Comparison of ENCODE assay signal across 8 mouse cellular contexts in genomic region chr7:25269545-25270271, GRCm38 (mm10). TPM values are rescaled to one million over a fixed set of nuclear protein-coding genes. Genes with fewer than 3 reads are reported as not detected.
DNase-seq lines count a peak whose midpoint lies in the region; ATAC-seq and TF ChIP-seq lines count a peak whose summit lies in the region.

No protein-coding gene starts in this region.

- 75% methylated on average over 8 of the region's 8 CpGs for WGBS in kidney, embryonic 14.5 days
- 74% methylated on average over 8 of the region's 8 CpGs for WGBS in embryonic facial prominence, embryonic 14.5 days
- 79% methylated on average over 8 of the region's 8 CpGs for WGBS in hindbrain, postnatal 0 days
- 82% methylated on average over 8 of the region's 8 CpGs for WGBS in midbrain, embryonic 14.5 days

- 0 out of 2 replicates have a peak, but pooled peaks cover 2% of the 10 kb centered on the region for H3K79me2 ChIP-seq in CH12.LX (replicated peaks; ENCODE audit: control insufficient read depth, extremely low read depth, insufficient read depth, poor library complexity, severe bottlenecking)

- peak; percentile 36; the same call in 1 of the 2 replicates for TF ChIP-seq POLR2A in CH12.LX (IDR thresholded peaks at IDR 0.05; ENCODE audit: low read depth, low read length)

- peak overlapping the region; percentile 82; the same call in 1 of the 2 replicates for H3K4me3 ChIP-seq in kidney, embryonic 14.5 days (ENCODE audit: low read length)
- H3K4me3 ChIP-seq in CH12.LX (replicated peaks in 1 of 3; ENCODE audit: low read depth in 2 of 3, low read length in 2 of 3, poor library complexity in 1 of 3) = peak overlapping the region; percentile 77 to 97 (median 93)
- H3K4me3 ChIP-seq in embryonic facial prominence, embryonic 14.5 days (ENCODE audit: low read depth, low read length) = peak overlapping the region; percentile 69
- H3K4me3 ChIP-seq in hindbrain, postnatal 0 days (ENCODE audit: low read length) = peak overlapping the region; percentile 78
- H3K4me3 ChIP-seq in midbrain, embryonic 14.5 days (replicated peaks; ENCODE audit: low read depth, low read length) = peak overlapping the region; percentile 62

- no peak for TF ChIP-seq RAD21 in CH12.LX (IDR thresholded peaks at IDR 0.05; ENCODE audit: low read depth, low read length)

- peaks cover 29% of the 10 kb centered on the region for H3K36me3 ChIP-seq in kidney, embryonic 14.5 days (ENCODE audit: control insufficient read depth, insufficient read depth, low read length)
- H3K36me3 ChIP-seq in CH12.LX (replicated peaks in 1 of 2; ENCODE audit: control insufficient read depth in 1 of 2, insufficient read depth in 1 of 2, low read length in 1 of 2) = peaks cover 30 to 42% of the 10 kb centered on the region in 2 experiments
- H3K36me3 ChIP-seq in embryonic facial prominence, embryonic 14.5 days (ENCODE audit: control insufficient read depth, insufficient read depth, low read length) = peaks cover 37% of the 10 kb centered on the region
- H3K36me3 ChIP-seq in hindbrain, postnatal 0 days (ENCODE audit: insufficient read depth, low read length) = peaks cover 21% of the 10 kb centered on the region; the same call in 1 of the 2 replicates
- peaks cover 28% of the 10 kb centered on the region for H3K36me3 ChIP-seq in midbrain, embryonic 14.5 days (ENCODE audit: control insufficient read depth, insufficient read depth, low read length)

- in situ Hi-C loops in CH12.LX (cut with MboI; ENCODE audit: low pct_ligation_motif_present, low pct_unique_long_range_greater_than_20kb, low sequenced_read_pairs) = loop anchor here (10.0 kb wide), 1 partner anchor 85 kb away; no protein-coding TSS in a partner anchor

- dilution Hi-C loops in CH12.LX (cut with MboI; ENCODE audit: extremely low pct_ligation_motif_present, extremely low pct_unique_long_range_greater_than_20kb, low sequenced_read_pairs) = no loop called here

- peak overlapping the region; percentile 77 for H3K4me2 ChIP-seq in kidney, embryonic 14.5 days (replicated peaks; ENCODE audit: low read depth, low read length)
- peak overlapping the region; percentile 90 for H3K4me2 ChIP-seq in CH12.LX (ENCODE audit: insufficient read depth, low read depth, poor library complexity, severe bottlenecking)
- H3K4me2 ChIP-seq in embryonic facial prominence, embryonic 14.5 days (ENCODE audit: low read depth, low read length) = peak overlapping the region; percentile 92
- peak overlapping the region; percentile 91 for H3K4me2 ChIP-seq in hindbrain, postnatal 0 days (ENCODE audit: low read depth, low read length)
- H3K4me2 ChIP-seq in midbrain, embryonic 14.5 days (ENCODE audit: low read length) = peak overlapping the region; percentile 83

- no peak for TF ChIP-seq EP300 in CH12.LX (IDR thresholded peaks at IDR 0.05; ENCODE audit: low read length)

- no peaks in the 10 kb centered on the region for H3K27me3 ChIP-seq in kidney, embryonic 14.5 days (ENCODE audit: control insufficient read depth, insufficient read depth, low read length)
- no peaks in the 10 kb centered on the region for H3K27me3 ChIP-seq in CH12.LX (replicated peaks)
- H3K27me3 ChIP-seq in embryonic facial prominence, embryonic 14.5 days (replicated peaks; ENCODE audit: control insufficient read depth, insufficient read depth, low read length) = no peaks in the 10 kb centered on the region
- no peaks in the 10 kb centered on the region for H3K27me3 ChIP-seq in hindbrain, postnatal 0 days (ENCODE audit: insufficient read depth, low read length)
- H3K27me3 ChIP-seq in midbrain, embryonic 14.5 days (ENCODE audit: control insufficient read depth, insufficient read depth, low read length) = no peaks in the 10 kb centered on the region

- peak overlapping the region; percentile 80 for H3K9ac ChIP-seq in kidney, embryonic 14.5 days (ENCODE audit: low read depth, low read length)
- peak overlapping the region; percentile 91 for H3K9ac ChIP-seq in CH12.LX (ENCODE audit: insufficient read depth, low read depth)
- peak overlapping the region; percentile 80; the same call in 1 of the 2 replicates for H3K9ac ChIP-seq in embryonic facial prominence, embryonic 14.5 days (ENCODE audit: low read depth, low read length)
- H3K9ac ChIP-seq in hindbrain, postnatal 0 days (replicated peaks; ENCODE audit: low read length) = peak overlapping the region; percentile 81; the same call in 1 of the 2 replicates
- peak overlapping the region; percentile 80; the same call in 1 of the 2 replicates for H3K9ac ChIP-seq in midbrain, embryonic 14.5 days (replicated peaks; ENCODE audit: low read length)

- H3K27ac ChIP-seq in kidney, embryonic 14.5 days (ENCODE audit: low read depth, low read length) = peak overlapping the region; percentile 48; the same call in 1 of the 2 replicates
- H3K27ac ChIP-seq in CH12.LX (ENCODE audit: insufficient read depth, low read depth) = peak overlapping the region; percentile 81
- 0 out of 2 replicates have a peak overlapping the region, but pooled peaks have one; percentile 75 for H3K27ac ChIP-seq in embryonic facial prominence, embryonic 14.5 days (replicated peaks; ENCODE audit: low read depth, low read length)
- peak overlapping the region; percentile 91; the same call in 1 of the 2 replicates for H3K27ac ChIP-seq in hindbrain, postnatal 0 days
- H3K27ac ChIP-seq in midbrain, embryonic 14.5 days (replicated peaks; ENCODE audit: low read depth, low read length) = no peak overlapping the region

- DNase-seq in kidney, adult 11 months = no peak
- DNase-seq in CH12.LX (ENCODE audit: extremely low read depth) = peak; percentile 65
- no peak for DNase-seq in embryonic facial prominence, embryonic 14.5 days (ENCODE audit: low spot score)
- DNase-seq in hindbrain, postnatal 0 days (ENCODE audit: low spot score) = no peak
- DNase-seq in midbrain, embryonic 14.5 days = no peak
- DNase-seq in frontal cortex, postnatal 14 days (ENCODE audit: low spot score in 2 of 2) = no peak

- no peak for TF ChIP-seq CTCF in CH12.LX (conservative IDR thresholded peaks at IDR 0.05 in 1 of 2, IDR thresholded peaks at IDR 0.05 in 1 of 2; ENCODE audit: low read depth in 2 of 2, low read length in 2 of 2)
- no peak for TF ChIP-seq CTCF in hindbrain, postnatal 0 days (IDR thresholded peaks at IDR 0.05; ENCODE audit: low read depth)

- no peaks in the 10 kb centered on the region for H3K9me3 ChIP-seq in kidney, embryonic 14.5 days (ENCODE audit: control insufficient read depth, low read length)
- no peaks in the 10 kb centered on the region for H3K9me3 ChIP-seq in CH12.LX (replicated peaks; ENCODE audit: low read length)
- no peaks in the 10 kb centered on the region for H3K9me3 ChIP-seq in embryonic facial prominence, embryonic 14.5 days (ENCODE audit: control insufficient read depth, low read length)
- H3K9me3 ChIP-seq in hindbrain, postnatal 0 days (ENCODE audit: low read length) = no peaks in the 10 kb centered on the region
- no peaks in the 10 kb centered on the region for H3K9me3 ChIP-seq in midbrain, embryonic 14.5 days (ENCODE audit: control insufficient read depth, low read length)

- H3K4me1 ChIP-seq in kidney, embryonic 14.5 days (ENCODE audit: control insufficient read depth, insufficient read depth, low read length) = peaks cover 25% of the 10 kb centered on the region
- H3K4me1 ChIP-seq in CH12.LX (ENCODE audit: control insufficient read depth in 1 of 2, insufficient read depth in 2 of 2) = peaks cover 35 to 50% of the 10 kb centered on the region in 2 experiments
- H3K4me1 ChIP-seq in embryonic facial prominence, embryonic 14.5 days (ENCODE audit: control insufficient read depth, insufficient read depth, low read length) = peaks cover 17% of the 10 kb centered on the region
- H3K4me1 ChIP-seq in hindbrain, postnatal 0 days (ENCODE audit: insufficient read depth, low read length) = peaks cover 14% of the 10 kb centered on the region
- H3K4me1 ChIP-seq in midbrain, embryonic 14.5 days (ENCODE audit: control insufficient read depth, insufficient read depth, low read length) = peaks cover 23% of the 10 kb centered on the region

- ATAC-seq in kidney, embryonic 14.5 days (ENCODE audit: low FRiP score, low TSS enrichment) = no peak
- no peak for ATAC-seq in embryonic facial prominence, embryonic 14.5 days (ENCODE audit: low read depth)
- no peak for ATAC-seq in hindbrain, postnatal 0 days
- no peak for ATAC-seq in midbrain, embryonic 14.5 days (ENCODE audit: low FRiP score, low TSS enrichment)
- ATAC-seq in frontal cortex, adult (ENCODE audit: low TSS enrichment) = no peak

RNA-seq across cellular contexts. Expression of gene Cic, which starts 2.2 kb away (rescaled TPM):
- polyA plus RNA-seq in kidney, embryonic 14.5 days (2014; fragmentation: Nextera tagmentation; extraction: Ambion mirVana) = 36.0 and 47.2 TPM in 2 replicates
- total RNA-seq in CH12.LX (2012; rRNA removed) = 17.5 and 21.7 TPM in 2 replicates
- total RNA-seq in CH12.LX (2014; rRNA removed) = 2.2 and 2.5 TPM in 2 replicates
- polyA plus RNA-seq in CH12.LX (2012; ENCODE audit: insufficient read length, low read depth) = 31.2 and 34.5 TPM in 2 replicates
- polyA plus RNA-seq in embryonic facial prominence, embryonic 14.5 days (2014; fragmentation: Nextera tagmentation; extraction: Ambion mirVana) = 48.8 and 49.0 TPM in 2 replicates
- total RNA-seq in hindbrain, postnatal 0 days (2014; rRNA removed) = 153 and 155 TPM in 2 replicates
- 28.2 and 30.6 TPM in 2 replicates for polyA plus RNA-seq in hindbrain, postnatal 0 days (2015; fragmentation: Nextera tagmentation; extraction: Ambion mirVana)
- polyA plus RNA-seq in midbrain, embryonic 14.5 days (2014; fragmentation: Nextera tagmentation; extraction: Ambion mirVana) = 47.3 and 52.0 TPM in 2 replicates

RNA-seq across cellular contexts. Expression of gene Erf, which starts 19.1 kb away (rescaled TPM):
- polyA plus RNA-seq in kidney, embryonic 14.5 days (2014; fragmentation: Nextera tagmentation; extraction: Ambion mirVana) = 22.4 and 28.8 TPM in 2 replicates
- total RNA-seq in CH12.LX (2012; rRNA removed) (13.0 and 13.2 TPM in 2 replicates), CH12.LX (2014; rRNA removed) (6.1 and 7.1 TPM in 2 replicates)
- polyA plus RNA-seq in CH12.LX (2012; ENCODE audit: insufficient read length, low read depth) = 15.2 and 15.4 TPM in 2 replicates
- polyA plus RNA-seq in embryonic facial prominence, embryonic 14.5 days (2014; fragmentation: Nextera tagmentation; extraction: Ambion mirVana) = 23.3 and 26.0 TPM in 2 replicates
- 19.0 and 20.8 TPM in 2 replicates for total RNA-seq in hindbrain, postnatal 0 days (2014; rRNA removed)
- polyA plus RNA-seq in hindbrain, postnatal 0 days (2015; fragmentation: Nextera tagmentation; extraction: Ambion mirVana) = 3.0 and 3.7 TPM in 2 replicates
- 2.2 and 4.8 TPM in 2 replicates for polyA plus RNA-seq in midbrain, embryonic 14.5 days (2014; fragmentation: Nextera tagmentation; extraction: Ambion mirVana)

RNA-seq across cellular contexts. Expression of gene Pafah1b3, which starts 28.1 kb away (rescaled TPM):
- polyA plus RNA-seq in kidney, embryonic 14.5 days (2014; fragmentation: Nextera tagmentation; extraction: Ambion mirVana) = 199 and 245 TPM in 2 replicates
- total RNA-seq in CH12.LX (2012; rRNA removed) (22.7 and 50.2 TPM in 2 replicates), CH12.LX (2014; rRNA removed) (9.7 and 17.6 TPM in 2 replicates)
- polyA plus RNA-seq in CH12.LX (2012; ENCODE audit: insufficient read length, low read depth) = 5.9 TPM in 2 replicates
- polyA plus RNA-seq in embryonic facial prominence, embryonic 14.5 days (2014; fragmentation: Nextera tagmentation; extraction: Ambion mirVana) = 173 and 200 TPM in 2 replicates
- total RNA-seq in hindbrain, postnatal 0 days (2014; rRNA removed) = 534 and 592 TPM in 2 replicates
- polyA plus RNA-seq in hindbrain, postnatal 0 days (2015; fragmentation: Nextera tagmentation; extraction: Ambion mirVana) = 469 and 484 TPM in 2 replicates
- 630 and 836 TPM in 2 replicates for polyA plus RNA-seq in midbrain, embryonic 14.5 days (2014; fragmentation: Nextera tagmentation; extraction: Ambion mirVana)

RNA-seq across cellular contexts. Expression of gene Prr19, which starts 31.5 kb away (rescaled TPM):
- 0.67 and 0.69 TPM in 2 replicates for polyA plus RNA-seq in kidney, embryonic 14.5 days (2014; fragmentation: Nextera tagmentation; extraction: Ambion mirVana)
- not detected in 2 replicates for total RNA-seq in CH12.LX (2012; rRNA removed)
- not detected in 2 replicates for total RNA-seq in CH12.LX (2014; rRNA removed)
- polyA plus RNA-seq in CH12.LX (2012; ENCODE audit: insufficient read length, low read depth) = not detected in 2 replicates
- polyA plus RNA-seq in embryonic facial prominence, embryonic 14.5 days (2014; fragmentation: Nextera tagmentation; extraction: Ambion mirVana) = 0.77 and 1.3 TPM in 2 replicates
- 0.93 and 1.4 TPM in 2 replicates for total RNA-seq in hindbrain, postnatal 0 days (2014; rRNA removed)
- 3.1 and 3.6 TPM in 2 replicates for polyA plus RNA-seq in hindbrain, postnatal 0 days (2015; fragmentation: Nextera tagmentation; extraction: Ambion mirVana)
- 3.0 and 3.2 TPM in 2 replicates for polyA plus RNA-seq in midbrain, embryonic 14.5 days (2014; fragmentation: Nextera tagmentation; extraction: Ambion mirVana)

RNA-seq across cellular contexts. Expression of gene Gsk3a, which starts 32.1 kb away (rescaled TPM):
- 15.7 and 18.5 TPM in 2 replicates for polyA plus RNA-seq in kidney, embryonic 14.5 days (2014; fragmentation: Nextera tagmentation; extraction: Ambion mirVana)
- 47.5 and 55.1 TPM in 2 replicates for total RNA-seq in CH12.LX (2012; rRNA removed)
- total RNA-seq in CH12.LX (2014; rRNA removed) = 44.1 and 45.8 TPM in 2 replicates
- polyA plus RNA-seq in CH12.LX (2012; ENCODE audit: insufficient read length, low read depth) = 72.2 and 76.1 TPM in 2 replicates
- 14.3 and 14.8 TPM in 2 replicates for polyA plus RNA-seq in embryonic facial prominence, embryonic 14.5 days (2014; fragmentation: Nextera tagmentation; extraction: Ambion mirVana)
- total RNA-seq in hindbrain, postnatal 0 days (2014; rRNA removed) = 151 and 160 TPM in 2 replicates
- 17.5 and 19.8 TPM in 2 replicates for polyA plus RNA-seq in hindbrain, postnatal 0 days (2015; fragmentation: Nextera tagmentation; extraction: Ambion mirVana)
- 20.7 and 26.0 TPM in 2 replicates for polyA plus RNA-seq in midbrain, embryonic 14.5 days (2014; fragmentation: Nextera tagmentation; extraction: Ambion mirVana)

Comparison
In these comparisons a context has a peak if more than half of its experiments do, and no peak if none do; other contexts are left out.
1. RNA of gene Pafah1b3, which starts 28.1 kb away (polyA plus RNA-seq): 630 to 836 TPM in midbrain, embryonic 14.5 days, 469 to 484 TPM in hindbrain, postnatal 0 days, 199 to 245 TPM in kidney, embryonic 14.5 days and 173 to 200 TPM in embryonic facial prominence, embryonic 14.5 days; 5.9 TPM in CH12.LX; every median in the first group is over 10 times any median in the second.
2. Peak in every context shown above with its lines, with median percentiles within 50 percentile points of each other: H3K4me2 ChIP-seq, H3K4me3 ChIP-seq and H3K9ac ChIP-seq.